Mouse (Mus musculus) MEL (cell line): Measurements from ENCODE around the gene 2610318N02Rik.

Source experiments
- BHLHE40 ChIP-seq: IDR thresholded peaks from 2 replicates; pipeline ENCODE4 v1.6.1; 2012; ENCODE audit warnings: low read depth, mild to moderate bottlenecking, inconsistent platforms, low read length, improper control_type of control experiment, borderline replicate concordance
- CTCF ChIP-seq, 3 experiments: IDR thresholded peaks in 2 of 3; conservative IDR thresholded peaks in 1 of 3; 2 replicates each; pipeline ENCODE4 v1.5.1; 2011 to 2012; ENCODE audit warnings: low read length in 3 of 3, low read depth in 2 of 3, mild to moderate bottlenecking in 2 of 3, improper control_type of control experiment in 1 of 3, inconsistent platforms in 1 of 3, mixed read lengths in 1 of 3, moderate library complexity in 1 of 3; ENCODE audit not compliant: control insufficient read depth in 1 of 3, insufficient read depth in 1 of 3, poor library complexity in 1 of 3, severe bottlenecking in 1 of 3
- POLR2AphosphoS5 ChIP-seq: IDR thresholded peaks from 2 replicates; pipeline ENCODE4 v1.6.1; 2012; ENCODE audit warnings: low read depth, borderline replicate concordance, mild to moderate bottlenecking, inconsistent platforms, low read length, moderate library complexity, mixed read lengths
- TCF12 ChIP-seq: IDR thresholded peaks from 2 replicates; pipeline ENCODE4 v1.6.1; 2014; ENCODE audit warnings: low read depth, mild to moderate bottlenecking, inconsistent platforms, low read length, improper control_type of control experiment, moderate library complexity
- USF2 ChIP-seq, 2 experiments: IDR thresholded peaks; 2 replicates each; pipeline ENCODE4 v1.6.1; 2011 to 2012; ENCODE audit warnings: improper control_type of control experiment in 2 of 2, low read length in 2 of 2, borderline replicate concordance in 1 of 2, inconsistent platforms in 1 of 2, low read depth in 1 of 2, mild to moderate bottlenecking in 1 of 2; ENCODE audit not compliant: insufficient read depth in 1 of 2

DNA sequence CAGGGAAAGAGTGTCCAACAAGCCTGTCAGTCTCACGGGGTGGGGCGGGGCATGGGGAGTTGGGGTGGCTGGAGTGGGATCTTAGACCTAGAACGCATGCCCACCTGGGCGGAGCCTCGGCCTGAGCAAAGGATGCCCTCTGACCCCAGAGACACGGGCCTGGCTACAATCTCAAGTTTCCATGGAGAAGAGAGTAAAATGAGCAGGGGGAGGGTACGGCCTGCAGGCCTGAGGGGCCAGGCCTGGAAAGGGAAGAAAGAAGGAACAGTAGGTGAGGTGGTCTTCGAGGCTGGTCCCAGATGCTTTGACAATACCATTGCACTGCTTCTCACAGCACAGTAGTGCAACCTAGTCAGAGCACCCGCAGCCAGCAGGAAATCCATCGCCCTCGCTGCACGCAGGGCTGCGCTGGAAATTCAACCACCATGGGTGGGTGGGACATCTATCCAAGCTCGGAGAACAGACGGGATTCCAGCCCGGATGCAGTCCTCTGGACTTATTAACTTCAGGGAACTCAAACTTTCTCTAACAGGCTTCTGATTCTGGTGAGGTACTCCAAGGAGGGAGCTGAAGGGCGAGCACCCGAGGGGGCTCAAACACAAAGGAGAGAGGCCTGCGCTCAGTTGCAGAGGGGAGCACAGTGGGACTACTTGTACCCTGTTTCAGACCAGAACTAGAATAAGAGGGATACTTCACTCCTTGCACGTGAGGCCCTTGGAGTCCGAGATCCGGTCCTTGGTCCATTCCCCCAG lies 672 bp downstream of the 2610318N02Rik start:
- no peak for TF ChIP-seq USF2 (IDR thresholded peaks at IDR 0.05; ENCODE audit: borderline replicate concordance in 1 of 2, insufficient read depth in 1 of 2, low read depth in 1 of 2, low read length in 2 of 2)
- no peak for TF ChIP-seq CTCF (IDR thresholded peaks at IDR 0.05 in 2 of 3, conservative IDR thresholded peaks at IDR 0.05 in 1 of 3; ENCODE audit: control insufficient read depth in 1 of 3, insufficient read depth in 1 of 3, low read depth in 2 of 3, low read length in 3 of 3, poor library complexity in 1 of 3, severe bottlenecking in 1 of 3)
- no peak for TF ChIP-seq TCF12
- no peak for TF ChIP-seq POLR2AphosphoS5
- TF ChIP-seq BHLHE40 = no peak
